Mouse (Mus musculus) retina, embryonic 14.5 days (tissue): Measurements from ENCODE around the gene Pkib.

ENCODE experiments used
- DNase-seq: peaks from one replicate; pipeline ENCODE4 v3.0.0-alpha.2; 2015; ENCODE audit warnings: low spot score

Pkib gene

GRCm38 (mm10) chr10:57740733-57741132 is 109.0 kb downstream of the Pkib start:
- no peak for DNase-seq

GRCm38 (mm10) chr10:57741351-57741750 is 109.6 kb downstream of the Pkib start:
- DNase-seq = no peak

GRCm38 (mm10) chr10:57743045-57743444 is 111.3 kb downstream of the Pkib start:
- DNase-seq = no peak

- DNase-seq = peak; percentile 90
Observed at GRCm38 (mm10) chr10:57743606-57744016, 111.8 kb downstream of the Pkib start.

GRCm38 (mm10) chr10:57744128-57744765 is 112.5 kb downstream of the Pkib start:
- no peak for DNase-seq

- DNase-seq = no peak
Observed at GRCm38 (mm10) chr10:57745452-57745851, 113.7 kb downstream of the Pkib start.

- no peak for DNase-seq
Observed at GRCm38 (mm10) chr10:57747127-57747526, 115.3 kb downstream of the Pkib start.

GRCm38 (mm10) chr10:57753343-57753742 is 121.6 kb downstream of the Pkib start:
- no peak for DNase-seq

- DNase-seq = no peak
Observed at GRCm38 (mm10) chr10:57755201-57755736, 123.5 kb downstream of the Pkib start.

GRCm38 (mm10) chr10:57758999-57759398 is 127.2 kb downstream of the Pkib start:
- no peak for DNase-seq

- DNase-seq = no peak
Observed at GRCm38 (mm10) chr10:57760694-57761093, 128.9 kb downstream of the Pkib start.

GRCm38 (mm10) chr10:57763044-57763443 is 131.3 kb downstream of the Pkib start:
- no peak for DNase-seq

- no peak for DNase-seq
Observed at GRCm38 (mm10) chr10:57783289-57784130, 151.7 kb downstream of the Pkib start.

- DNase-seq = peak; percentile 79
Observed at GRCm38 (mm10) chr10:57784131-57784875, 152.5 kb downstream of the Pkib start.

- no peak for DNase-seq
Observed at GRCm38 (mm10) chr10:57784876-57785150, 153.0 kb downstream of the Pkib start, which contains the start of gene Fabp7. Fabp7 (plus strand) TSS chr10:57784881.

- DNase-seq = no peak
Observed at GRCm38 (mm10) chr10:57785552-57785951, 153.8 kb downstream of the Pkib start.
